Mouse (Mus musculus): Measurements from ENCODE around the gene Polq.

- TF ChIP-seq CTCF (IDR thresholded peaks at IDR 0.05), result no peak
- TF ChIP-seq EP300 (IDR thresholded peaks at IDR 0.05), result no peak
Observed at GRCm38 (mm10) chr16:37094169-37094833, 82.7 kb downstream of the Polq start.

Data from lung, postnatal 0 days (tissue).